Mouse (Mus musculus) hindbrain, embryonic 16.5 days (tissue): ENCODE data around the gene 1110032F04Rik. TPM values are rescaled to one million over a fixed set of nuclear protein-coding genes. Genes with fewer than 3 reads are reported as not detected.

ENCODE experiments used
- ATAC-seq: fragments of 200-750 bp; cut with Nextera tagmentation; 2 replicates; pipeline ENCODE4 v1.8.0; 2017; ENCODE audit warnings: moderate TSS enrichment, moderate library complexity
- H3K27ac ChIP-seq: fragments of 300-500 bp; sonication (generic); 2 replicates; pipeline ENCODE4 v1.5.1; 2014; ENCODE audit warnings: low read depth, mild to moderate bottlenecking, control low read depth, low read length, moderate library complexity
- H3K27me3 ChIP-seq: fragments of 300-500 bp; sonication (generic); replicated peaks from 2 replicates; pipeline ENCODE4 v1.6.1; 2014; ENCODE audit warnings: low read length; ENCODE audit not compliant: control insufficient read depth, insufficient read depth
- H3K36me3 ChIP-seq: fragments of 300-500 bp; sonication (generic); 2 replicates; pipeline ENCODE4 v1.6.1; 2014; ENCODE audit warnings: mild to moderate bottlenecking, low read length, moderate library complexity, mixed read lengths; ENCODE audit not compliant: control insufficient read depth, insufficient read depth
- H3K4me1 ChIP-seq: fragments of 300-500 bp; sonication (generic); 2 replicates; pipeline ENCODE4 v1.6.1; 2014; ENCODE audit warnings: low read depth, low read length; ENCODE audit not compliant: control insufficient read depth, insufficient read depth
- H3K4me2 ChIP-seq: fragments of 300-500 bp; sonication (generic); 2 replicates; pipeline ENCODE4 v1.6.1; 2014; ENCODE audit warnings: mild to moderate bottlenecking, low read length, control low read depth, moderate library complexity
- H3K4me3 ChIP-seq: fragments of 300-500 bp; sonication (generic); 2 replicates; pipeline ENCODE4 v1.5.1; 2014; ENCODE audit warnings: mild to moderate bottlenecking, low read length, control low read depth, moderate library complexity
- H3K9ac ChIP-seq: fragments of 300-500 bp; sonication (generic); 2 replicates; pipeline ENCODE4 v1.6.1; 2014; ENCODE audit warnings: low read depth, mild to moderate bottlenecking, control low read depth, low read length, moderate library complexity
- H3K9me3 ChIP-seq: fragments of 300-500 bp; sonication (generic); 2 replicates; pipeline ENCODE4 v1.6.1; 2014; ENCODE audit warnings: mild to moderate bottlenecking, low read length, moderate library complexity; ENCODE audit not compliant: control insufficient read depth
- WGBS: fragments of 180-500 bp; shearing (Covaris S2); extraction: QIAGEN DNeasy Blood & Tissue Kit; methylation state at CpG from one replicate; pipeline ENCODE4 v1.1.7; 2014; 5-methylcytosine and 5-hydroxymethylcytosine counted together
- polyA plus RNA-seq: library from polyadenylated mRNA; unstranded; fragments of >200 nt; fragmentation: Nextera tagmentation; extraction: Ambion mirVana; gene quantifications from 2 replicates; pipeline ENCODE4 v1.2.1, GENCODE M21; 2015

1110032F04Rik gene
- polyA plus RNA-seq: 4.8 and 5.1 TPM in 2 replicates

GRCm38 (mm10) chr3:68869211-68869690 is at the start of gene 1110032F04Rik:
TSS of gene 1110032F04Rik (plus strand) at chr3:68869586.
- Histone ChIP-seq H3K27me3 (no peaks in the 10 kb centered on the region), H3K36me3 (no peaks in the 10 kb centered on the region), H3K4me1 (peaks cover 9% of the 10 kb centered on the region), H3K4me2 (peak within 1 kb of the TSS; percentile 98), H3K4me3 (peak within 1 kb of the TSS; percentile 65), H3K9ac (peak within 1 kb of the TSS; percentile 72), H3K9me3 (no peaks in the 10 kb centered on the region), H3K27ac (peak within 1 kb of the TSS; percentile 53)
- under 1% methylated on average over 51 of the region's 62 CpGs for WGBS
- peak; percentile 88 for ATAC-seq

GRCm38 (mm10) chr3:68821406-68821805 is 48.0 kb upstream of the 1110032F04Rik start:
- ATAC-seq: no peak
- Histone ChIP-seq H3K4me1 (peaks cover 10% of the 10 kb centered on the region), H3K27ac (no peak overlapping the region), H3K36me3 (no peaks in the 10 kb centered on the region), H3K9ac (no peak overlapping the region), H3K4me2 (no peak overlapping the region), H3K9me3 (no peaks in the 10 kb centered on the region), H3K4me3 (no peak overlapping the region), H3K27me3 (no peaks in the 10 kb centered on the region)
- WGBS: 68% methylated on average over 4 of the region's 4 CpGs

- 22% methylated on average over 5 of the region's 5 CpGs for WGBS
- H3K4me2 ChIP-seq: no peak overlapping the region
- H3K4me3 ChIP-seq: no peak overlapping the region
- peak; percentile 82 for ATAC-seq
- no peaks in the 10 kb centered on the region for H3K27me3 ChIP-seq
- no peak overlapping the region for H3K27ac ChIP-seq
- H3K4me1 ChIP-seq: peaks cover 10% of the 10 kb centered on the region
- H3K9ac ChIP-seq: no peak overlapping the region
- no peaks in the 10 kb centered on the region for H3K9me3 ChIP-seq
- no peaks in the 10 kb centered on the region for H3K36me3 ChIP-seq
Observed at GRCm38 (mm10) chr3:68821926-68822341, 47.5 kb upstream of the 1110032F04Rik start.

- peak; percentile 90 for ATAC-seq
- 47% methylated on average over 15 of the region's 15 CpGs for whole genome bisulfite sequencing
- H3K4me3 ChIP-seq: no peak overlapping the region
- no peak overlapping the region for H3K9ac ChIP-seq
- no peaks in the 10 kb centered on the region for H3K27me3 ChIP-seq
- peak overlapping the region; percentile 12; the same call in 1 of the 2 replicates for H3K4me2 ChIP-seq
- H3K27ac ChIP-seq: no peak overlapping the region
- no peaks in the 10 kb centered on the region for H3K36me3 ChIP-seq
- H3K4me1 ChIP-seq: peaks cover 10% of the 10 kb centered on the region
- H3K9me3 ChIP-seq: no peaks in the 10 kb centered on the region
Observed at GRCm38 (mm10) chr3:68823876-68824764, 45.3 kb upstream of the 1110032F04Rik start.

- H3K9me3 ChIP-seq: no peaks in the 10 kb centered on the region
- H3K4me2 ChIP-seq: peak overlapping the region; percentile 12; the same call in 1 of the 2 replicates
- 34% methylated on average over 2 of the region's 2 CpGs for WGBS
- no peaks in the 10 kb centered on the region for H3K36me3 ChIP-seq
- no peaks in the 10 kb centered on the region for H3K27me3 ChIP-seq
- H3K27ac ChIP-seq: peak overlapping the region; percentile 72
- no peak overlapping the region for H3K9ac ChIP-seq
- ATAC-seq: peak; percentile 85
- no peak overlapping the region for H3K4me3 ChIP-seq
- H3K4me1 ChIP-seq: peaks cover 10% of the 10 kb centered on the region
Observed at GRCm38 (mm10) chr3:68824765-68825090, 44.7 kb upstream of the 1110032F04Rik start.

GRCm38 (mm10) chr3:68825151-68825550 is 44.2 kb upstream of the 1110032F04Rik start:
- H3K36me3 ChIP-seq: no peaks in the 10 kb centered on the region
- no peak overlapping the region for H3K4me3 ChIP-seq
- peaks cover 10% of the 10 kb centered on the region for H3K4me1 ChIP-seq
- 46% methylated on average over 8 of the region's 8 CpGs for WGBS
- no peaks in the 10 kb centered on the region for H3K9me3 ChIP-seq
- peak overlapping the region; percentile 72 for H3K27ac ChIP-seq
- H3K4me2 ChIP-seq: peak overlapping the region; percentile 12; the same call in 1 of the 2 replicates
- no peak overlapping the region; the same call in 1 of the 2 replicates for H3K9ac ChIP-seq
- peak; percentile 15; the same call in 1 of the 2 replicates for ATAC-seq
- H3K27me3 ChIP-seq: no peaks in the 10 kb centered on the region

- Histone ChIP-seq H3K27me3 (no peaks in the 10 kb centered on the region), H3K27ac (no peak overlapping the region), H3K36me3 (no peaks in the 10 kb centered on the region), H3K4me3 (no peak overlapping the region), H3K4me2 (no peak overlapping the region), H3K9me3 (no peaks in the 10 kb centered on the region), H3K9ac (no peak overlapping the region), H3K4me1 (peaks cover 10% of the 10 kb centered on the region)
- 95% methylated on average over 5 of the region's 5 CpGs for WGBS
- no peak for ATAC-seq
Observed at GRCm38 (mm10) chr3:68827671-68828070, 41.7 kb upstream of the 1110032F04Rik start.

GRCm38 (mm10) chr3:68829944-68830343 is 39.4 kb upstream of the 1110032F04Rik start:
- H3K27ac ChIP-seq: no peak overlapping the region
- H3K4me3 ChIP-seq: no peak overlapping the region
- no peak overlapping the region for H3K9ac ChIP-seq
- no peak overlapping the region for H3K4me2 ChIP-seq
- no peaks in the 10 kb centered on the region for H3K9me3 ChIP-seq
- H3K4me1 ChIP-seq: peaks cover 5% of the 10 kb centered on the region
- H3K36me3 ChIP-seq: no peaks in the 10 kb centered on the region
- 82% methylated on average over 3 of the region's 3 CpGs for WGBS
- H3K27me3 ChIP-seq: no peaks in the 10 kb centered on the region
- no peak for ATAC-seq

GRCm38 (mm10) chr3:68836857-68837499 is 32.4 kb upstream of the 1110032F04Rik start:
- Histone ChIP-seq H3K27me3 (no peaks in the 10 kb centered on the region), H3K4me2 (no peak overlapping the region), H3K36me3 (no peaks in the 10 kb centered on the region), H3K4me1 (no peaks in the 10 kb centered on the region), H3K4me3 (no peak overlapping the region), H3K9ac (no peak overlapping the region), H3K9me3 (no peaks in the 10 kb centered on the region), H3K27ac (no peak overlapping the region)
- 52% methylated on average over 6 of the region's 6 CpGs for WGBS
- no peak; the same call in 1 of the 2 replicates for ATAC-seq
